Mouse (Mus musculus): ENCODE data around the gene C2cd5. TPM values are rescaled to one million over a fixed set of nuclear protein-coding genes. Genes with fewer than 3 reads are reported as not detected.
A peak's percentile ranks its signal among the peaks of the same experiment; 100 is the strongest.
"Not testable (repeated sequence)": the region's sequence is repeated elsewhere in the genome, so short reads cannot be mapped to it uniquely, and the experiment has no call there.

C2cd5 gene
- polyA plus RNA-seq, 1 experiment, result 84.7 TPM

- no peaks in the 10 kb centered on the region for H3K27me3 ChIP-seq (ENCODE audit: control insufficient read depth, insufficient read depth, low read length)
- H3K4me1 ChIP-seq (ENCODE audit: control insufficient read depth, insufficient read depth, low read length), result no peaks in the 10 kb centered on the region
- TF ChIP-seq POLR2A (IDR thresholded peaks at IDR 0.05; ENCODE audit: borderline replicate concordance, insufficient read depth, low read length) (no peak), CTCF (IDR thresholded peaks at IDR 0.05; ENCODE audit: borderline replicate concordance, insufficient read depth, low read depth, low read length) (no peak)
- no peak overlapping the region for H3K27ac ChIP-seq (ENCODE audit: insufficient read depth, low read length)
- WGBS, result 88% methylated on average over 8 of the region's 8 CpGs
- no peak overlapping the region for H3K4me3 ChIP-seq (replicated peaks; ENCODE audit: insufficient read depth, low read depth, low read length)
- DNase-seq, result no peak
These were observed 78.2 kb downstream of the C2cd5 start for GRCm38 (mm10) chr6:143021756-143022155.

DNA sequence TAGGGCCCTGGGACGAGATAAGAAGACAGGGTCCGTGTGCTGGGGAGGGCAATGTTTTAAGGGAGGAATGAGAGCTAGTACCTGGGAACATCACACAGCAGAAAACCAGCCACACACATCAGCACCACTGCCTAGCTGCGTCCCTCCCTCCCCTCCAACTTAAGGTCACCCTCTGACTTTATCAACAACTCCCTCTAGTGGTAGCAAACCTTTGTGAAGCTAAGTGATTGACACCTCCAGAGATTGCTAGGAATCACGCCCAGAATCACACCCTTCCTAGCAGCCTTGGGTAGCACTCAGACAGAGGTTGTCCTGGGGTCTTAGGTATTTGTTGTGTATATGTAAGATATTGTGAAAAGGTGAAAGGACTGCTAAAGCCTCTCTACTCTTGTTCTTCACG lies 79.3 kb downstream of the C2cd5 start:
- H3K27me3 ChIP-seq (ENCODE audit: control insufficient read depth, insufficient read depth, low read length), result no peaks in the 10 kb centered on the region
- no peak overlapping the region for H3K27ac ChIP-seq (ENCODE audit: insufficient read depth, low read length)
- H3K4me3 ChIP-seq (replicated peaks; ENCODE audit: insufficient read depth, low read depth, low read length), result no peak overlapping the region
- peak in 1 of 2 experiments; percentile 12 for DNase-seq
- no peaks in the 10 kb centered on the region for H3K4me1 ChIP-seq (ENCODE audit: control insufficient read depth, insufficient read depth, low read length)
- WGBS, result 72% methylated on average over 5 of the region's 5 CpGs
- peak; percentile 42; the same call in 1 of the 2 replicates for TF ChIP-seq CTCF (IDR thresholded peaks at IDR 0.05; ENCODE audit: borderline replicate concordance, insufficient read depth, low read depth, low read length)
- no peak for TF ChIP-seq POLR2A (IDR thresholded peaks at IDR 0.05; ENCODE audit: borderline replicate concordance, insufficient read depth, low read length)

GRCm38 (mm10) chr6:143020146-143020545 lies 79.8 kb downstream of the C2cd5 start:
- TF ChIP-seq CTCF (IDR thresholded peaks at IDR 0.05; ENCODE audit: borderline replicate concordance, insufficient read depth, low read depth, low read length), result no peak
- TF ChIP-seq POLR2A (IDR thresholded peaks at IDR 0.05; ENCODE audit: borderline replicate concordance, insufficient read depth, low read length), result no peak
- no peak overlapping the region for H3K27ac ChIP-seq (ENCODE audit: insufficient read depth, low read length)
- no peaks in the 10 kb centered on the region for H3K27me3 ChIP-seq (ENCODE audit: control insufficient read depth, insufficient read depth, low read length)
- no peaks in the 10 kb centered on the region for H3K4me1 ChIP-seq (ENCODE audit: control insufficient read depth, insufficient read depth, low read length)
- WGBS, result 94% methylated on average over 4 of the region's 4 CpGs
- DNase-seq, result no peak
- H3K4me3 ChIP-seq (replicated peaks; ENCODE audit: insufficient read depth, low read depth, low read length), result no peak overlapping the region

DNA sequence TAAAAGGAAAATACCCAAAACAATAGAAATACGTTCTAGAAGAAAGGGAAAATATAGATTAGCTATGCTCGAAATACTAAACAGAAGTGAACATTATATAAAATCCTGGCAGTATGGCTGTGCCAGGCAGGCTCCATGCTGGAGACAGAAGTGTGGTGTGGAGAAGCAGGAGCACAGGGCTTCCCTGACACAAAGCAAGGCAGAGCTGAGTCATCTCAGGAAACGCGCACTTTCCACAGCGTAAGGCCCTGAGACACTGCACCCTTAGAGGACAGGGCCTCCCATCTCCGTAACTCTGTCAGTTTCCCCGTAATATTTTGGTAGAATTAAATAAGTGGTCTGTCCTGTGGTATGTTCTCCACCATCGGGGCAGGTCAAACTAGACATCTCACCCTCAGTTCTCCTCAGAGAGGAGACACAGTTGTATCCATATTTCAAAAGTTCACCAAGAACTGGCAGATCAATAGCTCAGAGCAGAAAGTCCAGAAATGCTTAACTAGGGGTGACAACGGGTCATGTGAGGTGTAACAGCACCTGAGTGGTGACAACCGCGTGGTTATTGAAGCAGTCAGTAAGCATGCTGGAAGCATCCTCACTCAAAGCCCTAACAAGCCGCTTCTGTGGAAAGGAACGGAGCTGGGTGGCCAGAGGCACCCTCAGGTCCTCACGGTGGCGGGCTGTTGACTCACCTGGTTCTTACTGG lies 87.3 kb downstream of the C2cd5 start:
- no peak for TF ChIP-seq CTCF (IDR thresholded peaks at IDR 0.05; ENCODE audit: borderline replicate concordance, insufficient read depth, low read depth, low read length)
- no peak for TF ChIP-seq POLR2A (IDR thresholded peaks at IDR 0.05; ENCODE audit: borderline replicate concordance, insufficient read depth, low read length)
- Histone ChIP-seq H3K4me1 (ENCODE audit: control insufficient read depth, insufficient read depth, low read length) (no peaks in the 10 kb centered on the region), H3K4me3 (replicated peaks; ENCODE audit: insufficient read depth, low read depth, low read length) (no peak overlapping the region), H3K27ac (ENCODE audit: insufficient read depth, low read length) (no peak overlapping the region), H3K27me3 (ENCODE audit: control insufficient read depth, insufficient read depth, low read length) (no peaks in the 10 kb centered on the region)
- no peak for DNase-seq
- WGBS, result 95% methylated on average over 15 of the region's 15 CpGs

DNA sequence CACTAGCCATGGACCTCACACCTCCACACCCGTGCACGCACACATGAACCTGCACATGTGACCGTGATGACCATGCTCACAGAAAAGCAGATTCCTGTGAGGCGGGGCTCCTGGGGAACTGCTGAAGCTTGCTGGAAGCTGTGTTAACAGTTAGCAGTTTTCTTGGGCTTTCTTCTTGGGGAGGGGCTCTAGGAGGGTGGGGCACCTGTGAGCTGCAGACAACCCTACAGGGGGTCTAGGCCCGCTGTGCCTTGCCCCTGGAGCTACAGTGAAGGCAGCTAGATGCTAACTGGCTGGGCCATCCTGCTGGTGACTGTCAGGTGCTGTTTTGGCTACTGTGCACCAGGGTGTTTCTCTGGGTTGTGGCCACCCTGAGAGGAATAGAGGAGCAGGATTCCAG lies 91.1 kb downstream of the C2cd5 start:
- 79% methylated on average over 5 of the region's 5 CpGs for WGBS
- DNase-seq, result no peak

DNA sequence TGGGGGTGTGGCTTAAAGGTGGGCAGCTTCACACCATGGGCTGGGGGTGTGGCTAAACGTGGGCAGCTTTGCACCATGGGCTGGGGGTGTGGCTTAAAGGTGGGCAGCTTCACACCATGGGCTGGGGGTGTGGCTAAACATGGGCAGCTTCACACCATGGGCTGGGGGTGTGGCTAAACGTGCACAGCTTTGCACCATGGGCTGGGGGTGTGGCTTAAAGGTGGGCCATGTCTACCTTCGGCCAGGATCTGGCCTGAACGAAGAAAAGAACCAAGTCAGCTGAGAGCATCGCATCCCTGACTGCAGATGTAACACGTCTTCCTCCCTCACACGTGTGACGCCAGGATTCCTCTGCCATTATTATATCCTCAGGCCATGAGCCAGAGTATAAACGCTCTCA lies 94.7 kb downstream of the C2cd5 start:
- DNase-seq; H3K27ac ChIP-seq (ENCODE audit: insufficient read depth, low read length): not testable (repeated sequence)
- WGBS, result 92% methylated on average over 9 of the region's 9 CpGs

More for the DNA sequence above, 91.1 kb downstream of the C2cd5 start:
- no peaks in the 10 kb centered on the region for H3K27me3 ChIP-seq (ENCODE audit: control insufficient read depth, insufficient read depth, low read length)
- H3K4me1 ChIP-seq (ENCODE audit: control insufficient read depth, insufficient read depth, low read length), result no peaks in the 10 kb centered on the region
- H3K4me3 ChIP-seq (replicated peaks; ENCODE audit: insufficient read depth, low read depth, low read length), result no peak overlapping the region
- H3K27ac ChIP-seq (ENCODE audit: insufficient read depth, low read length), result no peak overlapping the region
- no peak for TF ChIP-seq CTCF (IDR thresholded peaks at IDR 0.05; ENCODE audit: borderline replicate concordance, insufficient read depth, low read depth, low read length)
- TF ChIP-seq POLR2A (IDR thresholded peaks at IDR 0.05; ENCODE audit: borderline replicate concordance, insufficient read depth, low read length), result no peak

GRCm38 (mm10) chr6:143004801-143005200 lies 95.1 kb downstream of the C2cd5 start:
- TF ChIP-seq POLR2A (IDR thresholded peaks at IDR 0.05; ENCODE audit: borderline replicate concordance, insufficient read depth, low read length) (no peak), CTCF (IDR thresholded peaks at IDR 0.05; ENCODE audit: borderline replicate concordance, insufficient read depth, low read depth, low read length) (no peak)
- DNase-seq, result no peak
- Histone ChIP-seq H3K27ac (ENCODE audit: insufficient read depth, low read length) (no peak overlapping the region), H3K4me3 (replicated peaks; ENCODE audit: insufficient read depth, low read depth, low read length) (no peak overlapping the region), H3K27me3 (ENCODE audit: control insufficient read depth, insufficient read depth, low read length) (no peaks in the 10 kb centered on the region), H3K4me1 (ENCODE audit: control insufficient read depth, insufficient read depth, low read length) (no peaks in the 10 kb centered on the region)
- WGBS, result 77% methylated on average over 9 of the region's 9 CpGs

More for the DNA sequence above, 94.7 kb downstream of the C2cd5 start:
- H3K4me1 ChIP-seq (ENCODE audit: control insufficient read depth, insufficient read depth, low read length); H3K4me3 ChIP-seq (replicated peaks; ENCODE audit: insufficient read depth, low read depth, low read length); H3K27me3 ChIP-seq (ENCODE audit: control insufficient read depth, insufficient read depth, low read length): not testable (repeated sequence)

- TF ChIP-seq CTCF (IDR thresholded peaks at IDR 0.05; ENCODE audit: borderline replicate concordance, insufficient read depth, low read depth, low read length), result no peak
- no peak for TF ChIP-seq POLR2A (IDR thresholded peaks at IDR 0.05; ENCODE audit: borderline replicate concordance, insufficient read depth, low read length)
- no peak overlapping the region for H3K4me3 ChIP-seq (replicated peaks; ENCODE audit: insufficient read depth, low read depth, low read length)
- no peak for DNase-seq
- no peaks in the 10 kb centered on the region for H3K4me1 ChIP-seq (ENCODE audit: control insufficient read depth, insufficient read depth, low read length)
- 61% methylated on average over 12 of the region's 12 CpGs for WGBS
- no peak overlapping the region for H3K27ac ChIP-seq (ENCODE audit: insufficient read depth, low read length)
- H3K27me3 ChIP-seq (ENCODE audit: control insufficient read depth, insufficient read depth, low read length), result no peaks in the 10 kb centered on the region
These were observed 101.5 kb downstream of the C2cd5 start for GRCm38 (mm10) chr6:142998221-142998999.

Measured in cerebellum, adult 2 months (tissue).